Mouse (Mus musculus) small intestine, adult 2 months (tissue): Measurements from ENCODE around the gene Ccnj.

Experiments
- CTCF ChIP-seq: fragments of 200-500 bp; IDR thresholded peaks from 2 replicates; pipeline ENCODE4 v1.5.1; 2012; ENCODE audit warnings: low read depth, mild to moderate bottlenecking, control low read depth, inconsistent platforms, low read length, moderate library complexity, mixed read lengths; ENCODE audit not compliant: insufficient replicate concordance, insufficient read length; ENCODE audit errors: extremely low read depth
- POLR2A ChIP-seq: fragments of 200-500 bp; IDR thresholded peaks from 2 replicates; pipeline ENCODE4 v1.6.1; 2012; ENCODE audit warnings: low read depth, mild to moderate bottlenecking, control low read depth, inconsistent platforms, low read length, moderate library complexity

DNA sequence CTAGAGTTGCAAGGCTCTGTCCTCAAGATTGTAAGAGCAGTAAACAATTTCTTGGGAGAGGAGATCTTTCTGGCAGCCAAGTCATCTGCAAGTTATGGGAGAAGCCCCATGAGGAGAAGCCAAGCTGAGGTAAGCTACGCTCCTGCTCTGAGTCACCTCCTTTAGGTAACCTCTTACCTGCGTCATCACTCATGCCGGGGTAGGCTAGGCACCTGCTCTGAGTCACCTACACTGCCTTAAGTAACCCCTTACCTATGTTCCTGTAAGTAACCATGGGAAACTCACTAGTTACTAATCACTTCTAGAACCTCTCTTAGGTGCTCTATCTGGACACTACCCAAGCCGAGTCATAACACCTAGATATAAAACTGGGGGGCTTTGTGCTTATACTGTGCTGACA is 50.6 kb downstream of the Ccnj start:
- TF ChIP-seq POLR2A (no peak), CTCF (no peak)
